Mouse (Mus musculus) spleen, postnatal 0 days (tissue): ENCODE results near the gene Golga2. TPM values are rescaled to one million over a fixed set of nuclear protein-coding genes. Genes with fewer than 3 reads are reported as not detected.

Experiments
- polyA plus RNA-seq: library from polyadenylated mRNA; unstranded; fragments of >200 nt; fragmentation: Nextera tagmentation; extraction: Ambion mirVana; gene quantifications from 2 replicates; pipeline ENCODE4 v1.2.1, GENCODE M21; 2015

Golga2 gene
- 9.8 and 13.2 TPM in 2 replicates for polyA plus RNA-seq

DNA sequence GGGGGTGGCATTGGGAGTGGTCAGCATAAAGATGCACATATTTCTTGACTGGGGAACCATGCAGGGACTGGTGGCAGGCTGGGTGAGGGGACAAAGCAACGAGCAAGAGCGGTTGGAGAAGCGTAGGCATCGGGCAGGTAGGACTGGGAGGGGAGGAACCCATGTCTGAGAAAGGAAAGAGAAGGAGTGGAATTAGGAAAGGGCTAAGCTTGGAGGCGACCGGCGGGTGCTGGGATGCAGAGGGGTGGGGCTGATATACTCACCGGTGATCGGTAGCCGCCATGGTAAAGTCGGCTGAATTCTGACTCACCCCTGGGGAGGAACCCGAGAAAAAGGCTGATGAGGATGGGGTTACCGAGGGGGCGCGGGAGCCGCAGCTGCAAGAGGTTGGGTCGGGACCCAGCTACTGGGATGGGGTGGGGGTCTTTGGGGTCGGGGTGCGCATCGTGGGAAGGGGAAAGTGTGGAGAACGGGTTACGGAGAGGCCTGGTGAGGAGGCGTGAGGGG is at the start of gene Golga2:
TSS of gene Golga2 (plus strand) at position 51 of the 507 bp plus-strand sequence.

DNA sequence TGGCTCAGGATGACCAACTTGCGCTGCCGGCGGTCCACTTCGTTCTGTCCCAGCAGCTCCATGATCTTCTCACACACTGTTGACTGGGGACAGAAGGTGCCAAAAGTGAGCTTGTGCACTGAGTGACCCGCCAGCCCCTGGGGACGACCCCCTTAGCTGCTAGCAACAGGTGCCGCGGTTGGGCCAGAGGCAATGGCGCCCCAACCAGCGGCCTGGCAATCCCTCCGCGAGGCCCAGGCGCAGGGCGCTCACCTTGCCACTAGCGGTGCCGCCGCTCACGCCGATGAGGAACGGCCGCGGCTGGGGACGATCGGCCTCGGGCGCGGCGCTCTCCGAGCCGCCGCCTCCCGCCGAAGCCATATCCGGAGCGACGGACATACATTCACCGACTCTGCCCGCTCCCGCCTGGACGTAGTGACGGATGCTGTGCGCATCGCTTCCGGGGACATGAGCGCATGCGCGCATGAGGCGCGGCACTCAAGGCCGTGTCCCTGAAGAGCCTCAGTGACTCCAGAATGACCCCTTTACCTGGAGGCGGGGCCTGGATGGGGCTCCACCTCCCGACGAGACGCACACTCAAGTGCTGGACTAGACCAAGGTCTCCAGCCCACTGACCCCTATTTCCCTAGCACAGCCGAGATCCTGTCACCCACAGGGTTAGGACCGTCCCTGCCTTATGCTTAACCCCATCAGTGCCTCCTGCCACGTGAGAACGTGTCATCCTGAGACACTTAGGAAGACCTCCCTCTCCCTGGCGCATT is 27.3 kb upstream of the Golga2 start, which contains the start of gene Uck1:
TSS of gene Uck1 (minus strand) at position 503 of the 761 bp plus-strand sequence.

DNA sequence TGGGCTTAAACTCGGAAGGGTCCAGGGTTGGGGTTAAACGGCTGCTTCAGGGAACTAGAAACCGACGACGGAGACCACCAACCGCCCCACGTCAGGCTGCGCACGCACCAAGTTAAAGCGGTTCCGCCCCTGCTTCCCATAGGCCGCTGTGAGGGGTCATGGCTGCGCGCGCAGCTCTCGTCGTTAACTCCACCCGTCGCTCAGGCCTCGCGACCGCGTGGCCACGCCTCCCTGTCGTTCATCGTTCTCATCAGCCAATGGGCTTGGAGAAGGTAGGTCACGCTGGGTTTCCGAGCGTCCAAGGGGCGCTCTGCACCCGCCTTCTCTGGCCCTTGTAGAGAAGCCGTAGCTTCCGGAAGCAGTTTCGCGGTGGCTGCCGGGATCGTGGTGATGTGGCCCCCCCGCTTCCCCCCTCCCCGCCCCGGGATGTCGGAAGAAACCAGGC is 761 bp downstream of the Golga2 start, which contains the start of gene Swi5:
TSS of gene Swi5 (minus strand) at position 153 of the 445 bp plus-strand sequence.

DNA sequence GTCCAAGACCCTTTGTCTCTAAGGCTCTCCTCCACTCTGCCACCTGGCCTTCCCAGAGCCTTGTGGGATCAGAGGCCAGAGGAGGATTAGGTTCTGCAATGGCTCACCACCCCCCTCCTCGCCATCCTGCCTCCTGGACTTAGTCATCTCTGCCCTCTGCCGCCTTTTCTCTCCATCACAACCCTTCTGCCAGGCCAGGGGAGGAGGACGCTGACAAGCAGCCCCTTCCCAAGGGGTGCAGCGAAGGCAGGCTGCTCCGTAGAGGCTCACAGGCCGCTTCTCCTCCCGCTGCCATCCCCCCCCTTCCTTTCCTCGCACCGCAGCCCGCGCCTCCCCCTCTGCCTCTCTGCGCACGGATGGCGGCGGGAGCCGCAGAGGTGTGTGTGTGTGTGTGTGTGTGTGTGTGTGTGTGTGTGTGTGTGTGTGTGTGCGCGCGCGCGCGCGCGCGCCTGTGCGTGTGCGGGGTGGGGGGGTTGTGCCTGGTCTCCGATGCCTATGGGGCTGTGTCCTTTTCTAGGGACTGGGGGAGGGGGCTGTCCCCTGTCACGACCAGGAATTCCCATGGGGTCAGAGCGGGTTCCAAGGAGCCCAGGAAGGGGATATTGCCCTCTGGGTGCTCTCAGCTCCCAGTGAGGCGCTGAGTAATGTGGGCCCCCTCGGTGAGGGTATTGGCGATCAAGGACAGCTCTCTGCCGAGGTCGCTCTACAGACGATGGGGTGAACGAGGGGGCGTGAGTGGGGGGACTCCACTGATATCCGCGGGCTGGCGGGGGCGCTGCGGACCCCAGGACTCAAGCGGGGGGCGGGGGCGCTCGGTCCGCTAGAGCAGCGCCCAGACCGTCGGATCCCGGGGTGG is 65.2 kb downstream of the Golga2 start, which contains the start of gene Ciz1:
TSS of gene Ciz1 (plus strand) at position 177 of the 856 bp plus-strand sequence.

DNA sequence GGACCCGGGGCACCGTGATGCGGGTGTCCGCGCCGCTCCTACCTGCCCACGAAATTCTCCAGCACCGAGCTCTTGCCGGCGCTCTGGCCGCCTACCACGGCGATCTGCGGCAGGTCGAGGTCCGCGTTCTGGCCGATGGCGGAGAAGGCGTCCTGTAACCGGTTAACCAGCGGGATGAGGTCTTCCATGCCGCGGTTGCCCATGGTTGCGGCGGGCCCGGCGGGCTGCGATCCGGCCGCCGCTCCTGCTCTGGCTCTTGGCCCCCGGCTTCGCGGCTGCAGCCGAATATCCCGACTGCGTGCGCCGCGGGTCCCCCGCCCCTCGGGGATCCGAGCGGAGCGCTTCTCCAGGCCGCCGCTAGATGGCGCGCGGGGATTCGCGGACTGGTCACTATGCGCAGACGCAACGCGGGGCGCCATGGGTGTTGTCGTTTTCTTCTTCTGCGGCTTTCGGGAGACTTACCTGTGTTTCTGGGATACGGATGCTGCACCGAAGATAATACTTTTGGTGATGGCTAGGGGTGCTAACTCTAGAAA is 65.9 kb downstream of the Golga2 start, which contains the start of gene Dnm1:
TSS of gene Dnm1 (minus strand) at position 332 of the 536 bp plus-strand sequence.

Other genes with a start within 250 kb of the Golga2 start
- 9.4 and 9.9 TPM in 2 replicates for gene Fam78a, start 202.5 kb upstream of the Golga2 start, polyA plus RNA-seq
- gene Plpp7, start 191.9 kb upstream of the Golga2 start, polyA plus RNA-seq, result 1.0 and 1.6 TPM in 2 replicates
- gene Prrc2b, start 136.3 kb upstream of the Golga2 start, polyA plus RNA-seq, result 16.3 and 19.1 TPM in 2 replicates
- gene Pomt1, start 50.8 kb upstream of the Golga2 start, polyA plus RNA-seq, result 11.6 and 13.3 TPM in 2 replicates
- gene Uck1, start 27.2 kb upstream of the Golga2 start, polyA plus RNA-seq, result 31.9 and 32.8 TPM in 2 replicates
- gene Swi5, start 691 bp downstream of the Golga2 start, polyA plus RNA-seq, result 268 and 276 TPM in 2 replicates
- 20.5 and 25.2 TPM in 2 replicates for gene Ciz1, start 64.9 kb downstream of the Golga2 start, polyA plus RNA-seq
- gene Dnm1, start 66.0 kb downstream of the Golga2 start, polyA plus RNA-seq, result 2.0 and 3.8 TPM in 2 replicates
- gene 1110008P14Rik, start 94.6 kb downstream of the Golga2 start, polyA plus RNA-seq, result 45.8 and 48.6 TPM in 2 replicates
- 401 and 613 TPM in 2 replicates for gene Lcn2, start 100.9 kb downstream of the Golga2 start, polyA plus RNA-seq
- gene Ptges2, start 108.5 kb downstream of the Golga2 start, polyA plus RNA-seq, result 13.7 and 14.0 TPM in 2 replicates
- gene Naif1, start 163.1 kb downstream of the Golga2 start, polyA plus RNA-seq, result 2.5 and 2.9 TPM in 2 replicates
- 7.0 and 7.8 TPM in 2 replicates for gene Slc25a25, start 164.1 kb downstream of the Golga2 start, polyA plus RNA-seq
- 3.9 and 5.6 TPM in 2 replicates for gene Fam102a, start 247.9 kb downstream of the Golga2 start, polyA plus RNA-seq